Mouse (Mus musculus): Measurements from ENCODE around the gene Lgals2.
A peak's percentile ranks its signal among the peaks of the same experiment; 100 is the strongest.
"Not testable (repeated sequence)": the region's sequence is repeated elsewhere in the genome, so short reads cannot be mapped to it uniquely, and the experiment has no call there.

Gene Lgals2

GRCm38 (mm10) chr15:78855303-78855965 is at the start of gene Lgals2:
Gene Lgals2, minus strand, starts transcription at chr15:78855529.
- no peak for DNase-seq (ENCODE audit: low spot score in 2 of 2)

GRCm38 (mm10) chr15:78903243-78903642 is 47.9 kb upstream of the Lgals2 start:
- DNase-seq (ENCODE audit: low spot score in 2 of 2) = peak; percentile 61 to 80

GRCm38 (mm10) chr15:78901422-78901789 is 46.1 kb upstream of the Lgals2 start:
- DNase-seq (ENCODE audit: low spot score in 2 of 2) = no peak

GRCm38 (mm10) chr15:78900585-78901421 is 45.5 kb upstream of the Lgals2 start:
- DNase-seq (ENCODE audit: low spot score in 2 of 2) = no peak

- peak; percentile 49 to 57 for DNase-seq (ENCODE audit: low spot score in 2 of 2)
Measured at GRCm38 (mm10) chr15:78899740-78900584, 44.6 kb upstream of the Lgals2 start, which contains the start of gene Sh3bp1. Gene Sh3bp1, plus strand, starts transcription at chr15:78899768.

- DNase-seq (ENCODE audit: low spot score in 2 of 2) = no peak
Measured at GRCm38 (mm10) chr15:78899409-78899739, 44.0 kb upstream of the Lgals2 start, which contains the start of gene Gm49510. Gene Gm49510, plus strand, starts transcription at chr15:78899667.

- DNase-seq (ENCODE audit: low spot score in 2 of 2) = no peak
Measured at GRCm38 (mm10) chr15:78898507-78899001, 43.2 kb upstream of the Lgals2 start.

- DNase-seq (ENCODE audit: low spot score in 2 of 2) = no peak
Measured at GRCm38 (mm10) chr15:78897488-78897887, 42.2 kb upstream of the Lgals2 start.

GRCm38 (mm10) chr15:78896149-78896548 is 40.8 kb upstream of the Lgals2 start:
- no peak for DNase-seq (ENCODE audit: low spot score in 2 of 2)

GRCm38 (mm10) chr15:78895741-78896140 is 40.4 kb upstream of the Lgals2 start:
- no peak for DNase-seq (ENCODE audit: low spot score in 2 of 2)

- DNase-seq (ENCODE audit: low spot score in 2 of 2) = no peak
Measured at GRCm38 (mm10) chr15:78894726-78895125, 39.4 kb upstream of the Lgals2 start.

GRCm38 (mm10) chr15:78892440-78892839 is 37.1 kb upstream of the Lgals2 start:
- no peak for DNase-seq (ENCODE audit: low spot score in 2 of 2)

- no peak for DNase-seq (ENCODE audit: low spot score in 2 of 2)
Measured at GRCm38 (mm10) chr15:78889401-78889853, 34.1 kb upstream of the Lgals2 start.

GRCm38 (mm10) chr15:78881828-78882227 is 26.5 kb upstream of the Lgals2 start:
- DNase-seq (ENCODE audit: low spot score in 2 of 2) = no peak

GRCm38 (mm10) chr15:78880432-78880831 is 25.1 kb upstream of the Lgals2 start:
- no peak for DNase-seq (ENCODE audit: low spot score in 2 of 2)

- DNase-seq (ENCODE audit: low spot score in 2 of 2) = not testable (repeated sequence)
Measured at GRCm38 (mm10) chr15:78878792-78879516, 23.6 kb upstream of the Lgals2 start.

GRCm38 (mm10) chr15:78877810-78878390 is 22.6 kb upstream of the Lgals2 start:
- DNase-seq (ENCODE audit: low spot score in 2 of 2) = no peak

GRCm38 (mm10) chr15:78876991-78877809 is 21.9 kb upstream of the Lgals2 start, which contains the start of gene Gga1:
Gene Gga1, plus strand, starts transcription at chr15:78877190.
- peak; percentile 75 to 85 for DNase-seq (ENCODE audit: low spot score in 2 of 2)

GRCm38 (mm10) chr15:78876258-78876696 is 20.9 kb upstream of the Lgals2 start:
- peak in 1 of 2 experiments; percentile 69 for DNase-seq (ENCODE audit: low spot score in 2 of 2)

GRCm38 (mm10) chr15:78875537-78875936 is 20.2 kb upstream of the Lgals2 start:
- DNase-seq (ENCODE audit: low spot score in 2 of 2) = no peak

Measured in spleen, postnatal 14 days (tissue).